Comparison of ENCODE assay signal across 8 mouse cellular contexts in the genomic region with DNA sequence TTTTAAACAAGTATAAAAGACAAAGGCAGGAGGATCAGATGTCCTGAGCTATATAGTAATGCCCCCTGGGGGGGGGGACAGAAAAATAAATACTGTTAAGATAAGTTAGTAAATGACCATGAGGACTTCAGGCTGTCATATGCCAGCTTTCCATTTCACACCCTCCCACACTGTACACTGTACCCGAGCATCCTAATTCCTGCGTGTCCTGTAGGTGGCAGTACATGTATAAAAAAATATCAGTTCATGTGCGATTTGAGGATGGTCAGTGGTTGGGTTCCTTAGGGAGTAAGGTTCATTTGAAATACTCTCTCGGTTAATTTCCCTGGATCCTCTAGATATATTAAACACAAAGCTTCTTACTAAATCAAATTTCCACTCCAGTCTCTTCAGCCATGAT. TPM values are rescaled to one million over a fixed set of nuclear protein-coding genes. Genes with fewer than 3 reads are reported as not detected.
DNase-seq lines count a peak whose midpoint lies in the region; TF ChIP-seq lines count a peak whose summit lies in the region.

No protein-coding gene starts in this region.

- H3K79me3 ChIP-seq in C2C12 (ENCODE audit: low read depth) = no peaks in the 10 kb centered on the region

- H3K4me1 ChIP-seq in lung, adult 2 months (ENCODE audit: control insufficient read depth, insufficient read depth, low read length) = no peaks in the 10 kb centered on the region

- whole genome bisulfite sequencing in lung, adult 2 months = 22% methylated on average over 4 of the region's 4 CpGs

- no peaks in the 10 kb centered on the region for H3K27me3 ChIP-seq in C2C12 (ENCODE audit: control insufficient read depth, insufficient read depth, insufficient read length)

- no peak for TF ChIP-seq POLR2A in lung, adult 2 months (IDR thresholded peaks at IDR 0.05; ENCODE audit: borderline replicate concordance, extremely low read depth, low read depth, low read length)

- H3ac ChIP-seq in C2C12 (ENCODE audit: control insufficient read depth, insufficient read length, low read depth) = no peak overlapping the region

- peak; percentile 16 for TF ChIP-seq CTCF in C2C12 (IDR thresholded peaks at IDR 0.05; ENCODE audit: control insufficient read depth, insufficient read depth, insufficient read length)
- TF ChIP-seq CTCF in lung, adult 2 months (IDR thresholded peaks at IDR 0.05; ENCODE audit: insufficient read depth, low read length) = peak; percentile 45

- H3K4me3 ChIP-seq in C2C12 (ENCODE audit: insufficient read depth, poor library complexity, severe bottlenecking) = no peak overlapping the region
- no peak overlapping the region for H3K4me3 ChIP-seq in lung, adult 2 months (replicated peaks; ENCODE audit: extremely low read depth, low read depth, low read length)

- H3K79me2 ChIP-seq in C2C12 (ENCODE audit: control insufficient read depth, insufficient read depth) = no peaks in the 10 kb centered on the region

- DNase-seq in ES-CJ7 (ENCODE audit: low read depth, low spot score) = peak; percentile 49
- DNase-seq in cerebellum, adult 18-20 months = peak; percentile 36 to 42
- peak; percentile 36 for DNase-seq in forelimb bud, embryonic 11.5 days (ENCODE audit: low read depth, low spot score)
- peak; percentile 66 for DNase-seq in kidney, adult 9 months
- DNase-seq in lung, adult 2 months = peak; percentile 25
- DNase-seq in spleen, postnatal 36 days (ENCODE audit: low spot score in 2 of 2) = peak; percentile 10 to 40
- no peak for DNase-seq in right cerebral cortex, postnatal 14 days

- H3K36me3 ChIP-seq in C2C12 (ENCODE audit: control insufficient read depth, insufficient read depth) = no peaks in the 10 kb centered on the region

TF ChIP-seq in C2C12, 6 proteins besides CTCF, POLR2A, EP300 and RAD21:
- TF ChIP-seq MYOG (IDR thresholded peaks at IDR 0.05; ENCODE audit: control insufficient read depth, extremely low read depth, insufficient read length) (no peak), CEBPB (IDR thresholded peaks at IDR 0.05; ENCODE audit: low read depth) (no peak), MYOD1 (IDR thresholded peaks at IDR 0.05; ENCODE audit: control insufficient read depth, insufficient read length, low read depth) (no peak), FOSL1 (IDR thresholded peaks at IDR 0.05; ENCODE audit: insufficient read depth, low read length, poor library complexity, severe bottlenecking) (no peak), MAX (IDR thresholded peaks at IDR 0.05) (no peak), USF1 (IDR thresholded peaks at IDR 0.05; ENCODE audit: low read depth) (no peak)

RNA-seq across cellular contexts. Expression of gene Psma6, which starts 29.1 kb away (rescaled TPM):
- 312 TPM for polyA plus RNA-seq in C2C12 (2012; fragmentation: generic; extraction: Trizol)
- 25.9 and 41.7 TPM in 2 replicates for polyA plus RNA-seq in lung, adult 2 months (2012; rRNA removed)

RNA-seq across cellular contexts. Expression of gene Ppp2r3c, which starts 52.1 kb away (rescaled TPM):
- 3.8 TPM for polyA plus RNA-seq in C2C12 (2012; fragmentation: generic; extraction: Trizol)
- polyA plus RNA-seq in lung, adult 2 months (2012; rRNA removed) = 1.2 and 1.9 TPM in 2 replicates

RNA-seq across cellular contexts. Expression of gene 1110008L16Rik, which starts 55.5 kb away (rescaled TPM):
- 7.6 TPM for polyA plus RNA-seq in C2C12 (2012; fragmentation: generic; extraction: Trizol)
- polyA plus RNA-seq in lung, adult 2 months (2012; rRNA removed) = 2.3 and 3.1 TPM in 2 replicates
